Mouse (Mus musculus) frontal cortex, postnatal 10 days (tissue): ENCODE data around the gene Ormdl3.

Experiments used
- DNase-seq, 2 experiments: peaks; one replicate each; pipeline ENCODE4 v3.0.0; 2022; ENCODE audit warnings: low spot score in 2 of 2, mixed read lengths in 1 of 2

Ormdl3 gene

GRCm38 (mm10) chr11:98588833-98589281 lies 1.7 kb upstream of the Ormdl3 start:
- DNase-seq, result no peak

- peak; percentile 36 to 45 for DNase-seq
These were observed 747 bp upstream of the Ormdl3 start for GRCm38 (mm10) chr11:98587684-98588546.

- no peak for DNase-seq
These were observed 879 bp downstream of the Ormdl3 start for GRCm38 (mm10) chr11:98586087-98586891.

- no peak for DNase-seq
These were observed 2.5 kb downstream of the Ormdl3 start for GRCm38 (mm10) chr11:98584629-98585177.

- DNase-seq, result no peak
These were observed 3.0 kb downstream of the Ormdl3 start for GRCm38 (mm10) chr11:98584146-98584545.

GRCm38 (mm10) chr11:98583571-98583970 lies 3.6 kb downstream of the Ormdl3 start:
- no peak for DNase-seq

GRCm38 (mm10) chr11:98583265-98583552 lies 4.0 kb downstream of the Ormdl3 start:
- DNase-seq, result no peak

GRCm38 (mm10) chr11:98582551-98583264 lies 4.5 kb downstream of the Ormdl3 start:
- DNase-seq, result no peak

GRCm38 (mm10) chr11:98582030-98582388 lies 5.2 kb downstream of the Ormdl3 start:
- DNase-seq, result no peak

GRCm38 (mm10) chr11:98581286-98582029 lies 5.7 kb downstream of the Ormdl3 start:
- DNase-seq, result no peak

GRCm38 (mm10) chr11:98580301-98581121 lies 6.7 kb downstream of the Ormdl3 start:
- DNase-seq, result no peak

GRCm38 (mm10) chr11:98577776-98578175 lies 9.4 kb downstream of the Ormdl3 start:
- no peak for DNase-seq

- DNase-seq, result no peak
These were observed 17.7 kb downstream of the Ormdl3 start for GRCm38 (mm10) chr11:98569461-98569860.

- no peak for DNase-seq
These were observed 18.8 kb downstream of the Ormdl3 start for GRCm38 (mm10) chr11:98568326-98568725.

GRCm38 (mm10) chr11:98563921-98564414 lies 23.2 kb downstream of the Ormdl3 start:
- no peak for DNase-seq

GRCm38 (mm10) chr11:98563025-98563424 lies 24.1 kb downstream of the Ormdl3 start:
- DNase-seq, result no peak

- DNase-seq, result no peak
These were observed 26.2 kb downstream of the Ormdl3 start for GRCm38 (mm10) chr11:98560942-98561341.

- DNase-seq, result no peak
These were observed 32.0 kb downstream of the Ormdl3 start for GRCm38 (mm10) chr11:98555124-98555700.

- no peak for DNase-seq
These were observed 33.2 kb downstream of the Ormdl3 start for GRCm38 (mm10) chr11:98553966-98554365.
